Mouse (Mus musculus) liver, embryonic 14.5 days (tissue): ENCODE measurements around the gene Mtap.

Source experiments
- CTCF ChIP-seq: IDR thresholded peaks from 2 replicates; pipeline ENCODE4 v1.5.1; 2016; ENCODE audit warnings: antibody characterized with exemption, low read depth, control low read depth
- EP300 ChIP-seq: IDR thresholded peaks from 2 replicates; pipeline ENCODE4 v1.6.1; 2016; ENCODE audit warnings: antibody characterized with exemption, low read depth

DNA sequence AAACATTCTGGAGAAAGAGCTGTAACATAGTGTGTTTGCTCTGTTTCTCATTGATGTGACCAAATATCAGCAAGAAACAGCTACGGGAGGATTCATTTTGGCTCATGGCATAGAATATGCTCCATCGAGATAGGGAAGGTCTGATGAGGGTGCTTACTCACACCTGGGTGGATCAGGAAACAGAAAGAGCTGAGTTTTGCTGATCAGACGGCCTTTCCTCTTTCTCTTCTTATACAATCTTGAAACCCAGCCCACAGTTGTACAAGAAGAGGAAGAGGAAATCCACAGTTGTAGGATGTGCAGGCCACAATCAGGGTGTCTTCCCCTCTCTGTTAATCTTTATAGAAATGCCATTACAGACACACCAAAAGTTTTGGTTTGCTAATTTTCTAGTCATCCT is 75.3 kb downstream of the Mtap start:
- TF ChIP-seq EP300 (no peak), CTCF (no peak)
